In genomic region chr5:100206675-100207074, GRCm38 (mm10) we compare ENCODE assay signal across 21 mouse cellular contexts. TPM values are rescaled to one million over a fixed set of nuclear protein-coding genes. Genes with fewer than 3 reads are reported as not detected.
DNase-seq lines count a peak whose midpoint lies in the region; ATAC-seq and TF ChIP-seq lines count a peak whose summit lies in the region.
"Had no signal": no experiment of that assay in that cellular context is flagged by ENCODE, and none has a peak within 500 bp of the region (broad histone marks: within the 10 kb centered on the region; RNA-seq: fewer than 3 reads in every experiment).

No protein-coding gene starts in this region.

- no peak overlapping the region for H3K9ac ChIP-seq in hindbrain, postnatal 0 days (replicated peaks; ENCODE audit: low read length)
- no peak overlapping the region for H3K9ac ChIP-seq in hindbrain, embryonic 11.5 days (ENCODE audit: low read depth, low read length)
- H3K9ac ChIP-seq in lung, postnatal 0 days (replicated peaks; ENCODE audit: low read depth), result no peak overlapping the region
- H3K9ac ChIP-seq: embryonic facial prominence, embryonic 12.5 days; forebrain, embryonic 15.5 days; hindbrain, embryonic 15.5 days had no signal

- H3K36me3 ChIP-seq in hindbrain, postnatal 0 days (ENCODE audit: insufficient read depth, low read length), result no peaks in the 10 kb centered on the region
- H3K36me3 ChIP-seq in hindbrain, embryonic 11.5 days (ENCODE audit: control insufficient read depth, insufficient read depth, low read length), result no peaks in the 10 kb centered on the region
- H3K36me3 ChIP-seq in lung, postnatal 0 days (ENCODE audit: insufficient read depth, low read length), result no peaks in the 10 kb centered on the region
- H3K36me3 ChIP-seq: embryonic facial prominence, embryonic 12.5 days; forebrain, embryonic 15.5 days; heart, embryonic 10.5 days; hindbrain, embryonic 15.5 days had no signal

- H3K4me2 ChIP-seq in hindbrain, postnatal 0 days (ENCODE audit: low read depth, low read length), result no peak overlapping the region
- H3K4me2 ChIP-seq in hindbrain, embryonic 11.5 days (replicated peaks; ENCODE audit: low read depth, low read length), result no peak overlapping the region
- no peak overlapping the region for H3K4me2 ChIP-seq in lung, postnatal 0 days (replicated peaks; ENCODE audit: low read depth, low read length)
- H3K4me2 ChIP-seq: embryonic facial prominence, embryonic 12.5 days; forebrain, embryonic 15.5 days; hindbrain, embryonic 15.5 days had no signal

- no peak for TF ChIP-seq EP300 in lung, postnatal 0 days (IDR thresholded peaks at IDR 0.05)

- no peak for TF ChIP-seq CTCF in hindbrain, postnatal 0 days (IDR thresholded peaks at IDR 0.05; ENCODE audit: low read depth)
- no peak for TF ChIP-seq CTCF in lung, postnatal 0 days (IDR thresholded peaks at IDR 0.05)

- no peak for DNase-seq in hindbrain, postnatal 0 days (ENCODE audit: low spot score)
- DNase-seq in hindbrain, embryonic 11.5 days (ENCODE audit: low spot score), result no peak
- DNase-seq in kidney, postnatal 14 days, result peak; percentile 15
- no peak for DNase-seq in kidney, postnatal 10 days
- no peak for DNase-seq in lung, postnatal 0 days (ENCODE audit: low spot score)
- DNase-seq in lung, postnatal 14 days, result no peak
- DNase-seq in R1 (ENCODE audit: low read depth, low spot score), result peak; percentile 21
- DNase-seq: adrenal gland, adult 8-10 months; adrenal gland, postnatal 36 days; cerebellum, adult 11 months; cerebellum, adult 9-10 months; cerebellum, postnatal 25 days; gastrocnemius, postnatal 36 days; heart, adult 18-20 months; heart, postnatal 10 days had no signal

- H3K27ac ChIP-seq in hindbrain, postnatal 0 days, result no peak overlapping the region
- no peak overlapping the region for H3K27ac ChIP-seq in hindbrain, embryonic 11.5 days (ENCODE audit: low read depth, low read length)
- no peak overlapping the region for H3K27ac ChIP-seq in lung, postnatal 0 days (ENCODE audit: low read length)
- H3K27ac ChIP-seq: embryonic facial prominence, embryonic 12.5 days; forebrain, embryonic 15.5 days; heart, embryonic 10.5 days; hindbrain, embryonic 15.5 days had no signal

- ATAC-seq in hindbrain, postnatal 0 days, result 0 out of 2 replicates have a peak, but pooled peaks have one; percentile 11
- ATAC-seq in hindbrain, embryonic 11.5 days (ENCODE audit: low FRiP score), result no peak
- 0 out of 2 replicates have a peak, but pooled peaks have one; percentile 19 for ATAC-seq in lung, postnatal 0 days
- ATAC-seq: forebrain, embryonic 15.5 days had no signal

- H3K4me1 ChIP-seq in hindbrain, postnatal 0 days (ENCODE audit: insufficient read depth, low read length), result no peaks in the 10 kb centered on the region
- no peaks in the 10 kb centered on the region for H3K4me1 ChIP-seq in hindbrain, embryonic 11.5 days (replicated peaks; ENCODE audit: control insufficient read depth, insufficient read depth, low read length)
- H3K4me1 ChIP-seq in lung, postnatal 0 days (ENCODE audit: insufficient read depth, low read depth, low read length), result no peaks in the 10 kb centered on the region
- H3K4me1 ChIP-seq: embryonic facial prominence, embryonic 12.5 days; forebrain, embryonic 15.5 days; hindbrain, embryonic 15.5 days had no signal

- 56% methylated on average over 6 of the region's 6 CpGs for WGBS in hindbrain, postnatal 0 days
- 81% methylated on average over 6 of the region's 6 CpGs for WGBS in hindbrain, embryonic 11.5 days
- 38% methylated on average over 6 of the region's 6 CpGs for WGBS in lung, postnatal 0 days

- H3K4me3 ChIP-seq in hindbrain, postnatal 0 days (ENCODE audit: low read length), result no peak overlapping the region
- no peak overlapping the region for H3K4me3 ChIP-seq in hindbrain, embryonic 11.5 days (ENCODE audit: low read depth, low read length)
- H3K4me3 ChIP-seq in lung, postnatal 0 days (ENCODE audit: low read depth, low read length), result no peak overlapping the region
- H3K4me3 ChIP-seq: embryonic facial prominence, embryonic 12.5 days; forebrain, embryonic 15.5 days; heart, embryonic 10.5 days; hindbrain, embryonic 15.5 days had no signal

- no peaks in the 10 kb centered on the region for H3K9me3 ChIP-seq in hindbrain, postnatal 0 days (ENCODE audit: low read length)
- H3K9me3 ChIP-seq in hindbrain, embryonic 11.5 days (ENCODE audit: control insufficient read depth, low read length), result no peaks in the 10 kb centered on the region
- H3K9me3 ChIP-seq in lung, postnatal 0 days (ENCODE audit: low read length), result no peaks in the 10 kb centered on the region
- H3K9me3 ChIP-seq: embryonic facial prominence, embryonic 12.5 days; forebrain, embryonic 15.5 days; heart, embryonic 10.5 days; hindbrain, embryonic 15.5 days had no signal

- H3K27me3 ChIP-seq in hindbrain, postnatal 0 days (ENCODE audit: insufficient read depth, low read length), result no peaks in the 10 kb centered on the region
- H3K27me3 ChIP-seq in hindbrain, embryonic 11.5 days (ENCODE audit: control insufficient read depth, insufficient read depth, low read length), result no peaks in the 10 kb centered on the region
- H3K27me3 ChIP-seq in lung, postnatal 0 days (replicated peaks; ENCODE audit: insufficient read depth, low read length), result no peaks in the 10 kb centered on the region
- H3K27me3 ChIP-seq: CH12.LX; embryonic facial prominence, embryonic 12.5 days; forebrain, embryonic 15.5 days; hindbrain, embryonic 15.5 days had no signal

RNA-seq across cellular contexts. Expression of gene Tmem150c, which starts 47.1 kb away (rescaled TPM):
- 48.6 and 59.5 TPM in 2 replicates for total RNA-seq in hindbrain, postnatal 0 days (2014; rRNA removed)
- polyA plus RNA-seq in hindbrain, postnatal 0 days (2015; fragmentation: Nextera tagmentation; extraction: Ambion mirVana), result 32.7 and 33.5 TPM in 2 replicates
- 3.1 and 3.6 TPM in 2 replicates for polyA plus RNA-seq in hindbrain, embryonic 11.5 days (2014; fragmentation: Nextera tagmentation; extraction: Ambion mirVana)
- 5.4 and 7.6 TPM in 2 replicates for polyA plus RNA-seq in lung, postnatal 0 days (2015; fragmentation: Nextera tagmentation; extraction: Ambion mirVana)
- total RNA-seq: CH12.LX; hematopoietic stem cell, adult 5-6 weeks had no signal

Comparison
In these comparisons a context has a peak if more than half of its experiments do, and no peak if none do; other contexts are left out.
1. DNase-seq: peak in kidney, postnatal 14 days (single experiment) and R1 (single experiment); none in hindbrain, postnatal 0 days (single experiment), hindbrain, embryonic 11.5 days (single experiment), kidney, postnatal 10 days (single experiment), lung, postnatal 0 days (single experiment) and lung, postnatal 14 days (single experiment).